16 mouse cellular contexts compared by ENCODE assay signal in genomic region chr6:60709997-60710471, GRCm38 (mm10).
DNase-seq lines count a peak whose midpoint lies in the region; ATAC-seq lines count a peak whose summit lies in the region.
"Had no signal": no experiment of that assay in that cellular context is flagged by ENCODE, and none has a peak within 500 bp of the region (broad histone marks: within the 10 kb centered on the region; RNA-seq: fewer than 3 reads in every experiment).

No protein-coding gene starts in this region.

- H3K9me3 ChIP-seq in forebrain, embryonic 11.5 days (ENCODE audit: control insufficient read depth, low read length), result no peaks in the 10 kb centered on the region
- H3K9me3 ChIP-seq in forebrain, embryonic 10.5 days, result no peaks in the 10 kb centered on the region
- H3K9me3 ChIP-seq in forebrain, embryonic 14.5 days (replicated peaks; ENCODE audit: control insufficient read depth, low read length), result no peaks in the 10 kb centered on the region
- H3K9me3 ChIP-seq in hindbrain, embryonic 16.5 days (ENCODE audit: control insufficient read depth, low read length), result no peaks in the 10 kb centered on the region
- H3K9me3 ChIP-seq in liver, embryonic 12.5 days (replicated peaks), result no peaks in the 10 kb centered on the region
- H3K9me3 ChIP-seq in limb, embryonic 10.5 days (replicated peaks), result no peaks in the 10 kb centered on the region
- H3K9me3 ChIP-seq: heart, embryonic 13.5 days; intestine, embryonic 15.5 days had no signal

- no peak for DNase-seq in forebrain, embryonic 11.5 days (ENCODE audit: low spot score)
- no peak for DNase-seq in forebrain, embryonic 10.5 days (ENCODE audit: extremely low spot score, low spot score)
- peak; percentile 11 for DNase-seq in forebrain, embryonic 14.5 days (ENCODE audit: low spot score)
- peak; percentile 76 for DNase-seq in retina, embryonic 14.5 days (ENCODE audit: low spot score)
- DNase-seq in limb, embryonic 10.5 days (ENCODE audit: low spot score), result no peak
- DNase-seq: cerebellum, adult 2 months; gastrocnemius, postnatal 14 days; kidney, postnatal 10 days; left cerebral cortex, postnatal 4 days; thymus, postnatal 25 days had no signal

- H3K36me3 ChIP-seq in forebrain, embryonic 11.5 days (ENCODE audit: control insufficient read depth, insufficient read depth, low read length), result no peaks in the 10 kb centered on the region
- no peaks in the 10 kb centered on the region for H3K36me3 ChIP-seq in forebrain, embryonic 10.5 days (replicated peaks)
- no peaks in the 10 kb centered on the region for H3K36me3 ChIP-seq in forebrain, embryonic 14.5 days (ENCODE audit: control insufficient read depth, insufficient read depth, low read length)
- H3K36me3 ChIP-seq in hindbrain, embryonic 16.5 days (ENCODE audit: control insufficient read depth, insufficient read depth, low read length), result no peaks in the 10 kb centered on the region
- no peaks in the 10 kb centered on the region for H3K36me3 ChIP-seq in liver, embryonic 12.5 days
- no peaks in the 10 kb centered on the region for H3K36me3 ChIP-seq in limb, embryonic 10.5 days
- H3K36me3 ChIP-seq: heart, embryonic 13.5 days; intestine, embryonic 15.5 days had no signal

- no peak overlapping the region for H3K4me3 ChIP-seq in forebrain, embryonic 11.5 days (ENCODE audit: low read depth, low read length)
- H3K4me3 ChIP-seq in forebrain, embryonic 10.5 days, result no peak overlapping the region
- no peak overlapping the region for H3K4me3 ChIP-seq in forebrain, embryonic 14.5 days (ENCODE audit: low read depth, low read length)
- H3K4me3 ChIP-seq in hindbrain, embryonic 16.5 days (ENCODE audit: low read length), result no peak overlapping the region
- H3K4me3 ChIP-seq in liver, embryonic 12.5 days, result no peak overlapping the region
- H3K4me3 ChIP-seq in limb, embryonic 10.5 days, result no peak overlapping the region
- H3K4me3 ChIP-seq: heart, embryonic 13.5 days; intestine, embryonic 15.5 days had no signal

- ATAC-seq in forebrain, embryonic 11.5 days (replicated peaks; ENCODE audit: low FRiP score), result 0 out of 2 replicates have a peak, but pooled peaks have one; percentile 33
- ATAC-seq in forebrain, embryonic 14.5 days, result peak; percentile 37; the same call in 1 of the 2 replicates
- ATAC-seq in hindbrain, embryonic 16.5 days, result peak; percentile 80
- no peak for ATAC-seq in liver, embryonic 12.5 days
- no peak for ATAC-seq in inflammation-experienced regulatory T-cells, adult 6 months
- ATAC-seq: intestine, embryonic 15.5 days had no signal

- no peak overlapping the region for H3K9ac ChIP-seq in forebrain, embryonic 11.5 days (ENCODE audit: low read length)
- no peak overlapping the region for H3K9ac ChIP-seq in forebrain, embryonic 14.5 days (ENCODE audit: low read length)
- no peak overlapping the region for H3K9ac ChIP-seq in hindbrain, embryonic 16.5 days (ENCODE audit: low read depth, low read length)
- H3K9ac ChIP-seq in liver, embryonic 12.5 days, result no peak overlapping the region
- H3K9ac ChIP-seq: heart, embryonic 13.5 days; intestine, embryonic 15.5 days; liver, embryonic 14.5 days had no signal

- H3K4me2 ChIP-seq in forebrain, embryonic 11.5 days (ENCODE audit: low read depth, low read length, severe bottlenecking), result no peak overlapping the region
- H3K4me2 ChIP-seq in forebrain, embryonic 14.5 days (ENCODE audit: low read length), result no peak overlapping the region
- H3K4me2 ChIP-seq in hindbrain, embryonic 16.5 days (ENCODE audit: low read length), result no peak overlapping the region
- H3K4me2 ChIP-seq in liver, embryonic 12.5 days, result no peak overlapping the region
- H3K4me2 ChIP-seq: heart, embryonic 13.5 days; intestine, embryonic 15.5 days had no signal

- H3K27me3 ChIP-seq in forebrain, embryonic 11.5 days (ENCODE audit: control insufficient read depth, insufficient read depth, low read length), result no peaks in the 10 kb centered on the region
- H3K27me3 ChIP-seq in forebrain, embryonic 10.5 days (ENCODE audit: poor library complexity, severe bottlenecking), result no peaks in the 10 kb centered on the region
- no peaks in the 10 kb centered on the region for H3K27me3 ChIP-seq in forebrain, embryonic 14.5 days (replicated peaks; ENCODE audit: control insufficient read depth, insufficient read depth, low read length)
- H3K27me3 ChIP-seq in hindbrain, embryonic 16.5 days (replicated peaks; ENCODE audit: control insufficient read depth, insufficient read depth, low read length), result no peaks in the 10 kb centered on the region
- H3K27me3 ChIP-seq in liver, embryonic 12.5 days (replicated peaks), result no peaks in the 10 kb centered on the region
- H3K27me3 ChIP-seq in limb, embryonic 10.5 days (ENCODE audit: low read depth, poor library complexity, severe bottlenecking), result no peaks in the 10 kb centered on the region
- H3K27me3 ChIP-seq: heart, embryonic 13.5 days; intestine, embryonic 15.5 days had no signal

- WGBS in forebrain, embryonic 11.5 days, result 15% methylated on average over 2 of the region's 2 CpGs
- WGBS in forebrain, embryonic 10.5 days, result 23% methylated on average over 2 of the region's 2 CpGs
- WGBS in forebrain, embryonic 14.5 days, result 21% methylated on average over 2 of the region's 2 CpGs
- 14% methylated on average over 2 of the region's 2 CpGs for WGBS in hindbrain, embryonic 16.5 days
- 27% methylated on average over 2 of the region's 2 CpGs for WGBS in liver, embryonic 12.5 days (ENCODE audit: insufficient replicate concordance)
- WGBS in limb, embryonic 10.5 days, result 74% methylated on average over 2 of the region's 2 CpGs

- no peak overlapping the region; the same call in 1 of the 2 replicates for H3K27ac ChIP-seq in forebrain, embryonic 11.5 days (ENCODE audit: low read depth, low read length)
- H3K27ac ChIP-seq in forebrain, embryonic 10.5 days, result no peak overlapping the region
- H3K27ac ChIP-seq in forebrain, embryonic 14.5 days (ENCODE audit: low read depth, low read length), result peak overlapping the region; percentile 53
- no peak overlapping the region for H3K27ac ChIP-seq in hindbrain, embryonic 16.5 days (ENCODE audit: low read depth, low read length)
- H3K27ac ChIP-seq in liver, embryonic 12.5 days, result no peak overlapping the region
- H3K27ac ChIP-seq in limb, embryonic 10.5 days, result no peak overlapping the region
- H3K27ac ChIP-seq: heart, embryonic 13.5 days; intestine, embryonic 15.5 days; liver, embryonic 14.5 days had no signal

- no peaks in the 10 kb centered on the region; the same call in 1 of the 2 replicates for H3K4me1 ChIP-seq in forebrain, embryonic 11.5 days (replicated peaks; ENCODE audit: control insufficient read depth, insufficient read depth, low read length)
- H3K4me1 ChIP-seq in forebrain, embryonic 10.5 days, result peaks cover 7% of the 10 kb centered on the region
- H3K4me1 ChIP-seq in forebrain, embryonic 14.5 days (ENCODE audit: control insufficient read depth, insufficient read depth, low read length), result peaks cover 3% of the 10 kb centered on the region; the same call in 1 of the 2 replicates
- peaks cover 3% of the 10 kb centered on the region for H3K4me1 ChIP-seq in hindbrain, embryonic 16.5 days (ENCODE audit: control insufficient read depth, insufficient read depth, low read depth, low read length)
- no peaks in the 10 kb centered on the region for H3K4me1 ChIP-seq in liver, embryonic 12.5 days
- H3K4me1 ChIP-seq in limb, embryonic 10.5 days, result no peaks in the 10 kb centered on the region
- H3K4me1 ChIP-seq: heart, embryonic 13.5 days; intestine, embryonic 15.5 days had no signal

Comparison
In these comparisons a context has a peak if more than half of its experiments do, and no peak if none do; other contexts are left out.
1. DNase-seq: peak in forebrain, embryonic 14.5 days (single experiment) and retina, embryonic 14.5 days (single experiment); none in forebrain, embryonic 11.5 days (single experiment), forebrain, embryonic 10.5 days (single experiment) and limb, embryonic 10.5 days (single experiment).
2. ATAC-seq: peak in forebrain, embryonic 11.5 days (single experiment), forebrain, embryonic 14.5 days (single experiment) and hindbrain, embryonic 16.5 days (single experiment); none in liver, embryonic 12.5 days (single experiment) and inflammation-experienced regulatory T-cells, adult 6 months (single experiment).